Mouse (Mus musculus) spleen, postnatal 36 days (tissue): ENCODE data around the gene Gm13278.
"Not testable (repeated sequence)": the region's sequence is repeated elsewhere in the genome, so short reads cannot be mapped to it uniquely, and the experiment has no call there.

Experiments
- DNase-seq, 2 experiments: peaks; one replicate each; pipeline ENCODE4 v3.0.0; 2022; ENCODE audit warnings: low spot score in 2 of 2, mixed read lengths in 1 of 2

The Gm13278 gene

GRCm38 (mm10) chr4:88793936-88794675 lies 2.8 kb downstream of the Gm13278 start, which contains the start of gene Gm13275:
Gene Gm13275 (plus strand): TSS chr4:88794487.
- peak; percentile 55 to 58 for DNase-seq

GRCm38 (mm10) chr4:88797097-88797496 lies 5.7 kb downstream of the Gm13278 start, which contains the start of gene Gm13279:
Gene Gm13279 (plus strand): TSS chr4:88797397.
- not testable (repeated sequence) for DNase-seq

- DNase-seq, result not testable (repeated sequence)
These were observed 8.0 kb downstream of the Gm13278 start, which contains the start of gene Gm13285 for GRCm38 (mm10) chr4:88799365-88799764. Gene Gm13285 (plus strand): TSS chr4:88799665.

- DNase-seq, result not testable (repeated sequence)
These were observed 11.6 kb downstream of the Gm13278 start, which contains the start of gene Gm13287 for GRCm38 (mm10) chr4:88802954-88803353. Gene Gm13287 (plus strand): TSS chr4:88803254.

- not testable (repeated sequence) for DNase-seq
These were observed 13.9 kb downstream of the Gm13278 start, which contains the start of gene Gm13288 for GRCm38 (mm10) chr4:88805231-88805630. Gene Gm13288 (plus strand): TSS chr4:88805531.

GRCm38 (mm10) chr4:88805761-88806160 lies 14.4 kb downstream of the Gm13278 start:
- DNase-seq, result peak in 1 of 2 experiments; percentile 9

- no peak for DNase-seq
These were observed 24.6 kb downstream of the Gm13278 start, which contains the start of gene Ifna7 for GRCm38 (mm10) chr4:88815928-88816327. Gene Ifna7 (plus strand): TSS chr4:88816228.

GRCm38 (mm10) chr4:88819659-88820058 lies 28.3 kb downstream of the Gm13278 start, which contains the start of gene Ifna11:
Gene Ifna11 (plus strand): TSS chr4:88819959.
- DNase-seq, result no peak

GRCm38 (mm10) chr4:88822995-88823394 lies 31.6 kb downstream of the Gm13278 start:
- no peak for DNase-seq

GRCm38 (mm10) chr4:88827116-88827515 lies 35.8 kb downstream of the Gm13278 start, which contains the start of gene Ifna6:
Gene Ifna6 (plus strand): TSS chr4:88827416.
- not testable (repeated sequence) for DNase-seq

- no peak for DNase-seq
These were observed 39.2 kb downstream of the Gm13278 start for GRCm38 (mm10) chr4:88830523-88830922.

- DNase-seq, result not testable (repeated sequence)
These were observed 43.9 kb downstream of the Gm13278 start, which contains the start of gene Ifna5 for GRCm38 (mm10) chr4:88835225-88835624. Gene Ifna5 (plus strand): TSS chr4:88835525.

GRCm38 (mm10) chr4:88838828-88839227 lies 47.5 kb downstream of the Gm13278 start:
- no peak for DNase-seq

- DNase-seq, result no peak
These were observed 48.7 kb downstream of the Gm13278 start for GRCm38 (mm10) chr4:88840058-88840457.

GRCm38 (mm10) chr4:88841438-88841911 lies 50.1 kb downstream of the Gm13278 start, which contains the start of gene Ifna4:
Gene Ifna4 (plus strand): TSS chr4:88841861.
- no peak for DNase-seq
